Mouse (Mus musculus): ENCODE results near the gene Smarcd1.

Gene Smarcd1

DNA sequence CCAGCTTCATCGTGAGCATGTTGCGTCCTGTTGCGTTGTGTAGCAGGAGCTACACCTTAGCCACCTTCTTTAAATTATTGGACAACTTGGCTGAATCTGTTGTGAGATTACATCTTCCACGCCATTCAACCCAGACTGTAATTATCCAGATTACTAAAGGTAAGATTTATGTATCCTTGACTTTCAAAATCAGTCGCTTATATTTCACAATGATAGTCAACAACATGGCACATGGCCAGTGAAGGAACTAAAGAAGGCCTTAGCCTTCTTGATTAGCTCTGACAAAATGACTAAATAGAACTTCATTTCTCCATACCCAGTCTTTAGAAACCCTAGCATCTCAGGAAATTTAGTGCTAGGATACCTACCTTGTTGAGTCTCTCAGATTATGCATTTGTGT lies 31.3 kb downstream of the Smarcd1 start:
- DNase-seq (ENCODE audit: low read depth) = no peak

DNA sequence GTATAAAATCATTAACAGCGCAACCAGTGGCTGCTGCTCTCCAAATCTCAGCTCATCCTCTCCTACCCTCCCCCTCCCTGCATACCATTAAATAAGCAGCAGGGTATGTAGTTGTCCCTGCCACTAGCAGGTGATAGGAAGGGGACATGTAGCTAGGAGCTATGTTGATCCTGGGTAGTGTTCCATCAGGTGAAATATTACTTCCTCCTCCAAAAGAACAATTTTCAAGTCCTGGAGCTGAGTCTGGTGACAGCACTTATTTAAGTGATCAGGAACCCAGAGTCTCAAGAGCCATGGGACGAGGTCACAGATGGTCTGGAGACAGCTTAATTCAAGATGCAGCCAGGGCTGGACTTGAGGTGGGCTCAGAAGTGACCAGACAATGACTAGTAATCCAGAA lies 33.7 kb downstream of the Smarcd1 start:
- DNase-seq (ENCODE audit: low read depth) = no peak

DNA sequence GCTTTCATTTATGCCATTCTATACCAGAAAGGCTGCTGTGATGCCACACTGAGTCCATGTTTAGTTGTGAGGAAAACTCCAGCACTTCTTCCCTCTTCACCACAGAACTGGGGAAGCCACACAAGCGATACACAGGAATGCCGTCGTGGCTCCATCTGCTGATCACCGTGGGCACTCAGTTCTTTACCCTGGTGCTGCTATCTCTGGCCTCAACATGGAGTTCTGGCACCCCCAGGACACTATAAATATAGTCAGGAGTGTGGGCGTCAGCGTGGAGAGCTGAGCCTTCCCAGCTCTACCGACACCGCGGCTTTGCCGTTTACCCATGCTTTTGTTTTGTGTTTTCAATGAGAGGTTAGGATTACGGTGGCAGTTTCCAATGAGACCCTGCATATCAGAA lies 34.7 kb downstream of the Smarcd1 start:
- DNase-seq (ENCODE audit: low read depth) = no peak

DNA sequence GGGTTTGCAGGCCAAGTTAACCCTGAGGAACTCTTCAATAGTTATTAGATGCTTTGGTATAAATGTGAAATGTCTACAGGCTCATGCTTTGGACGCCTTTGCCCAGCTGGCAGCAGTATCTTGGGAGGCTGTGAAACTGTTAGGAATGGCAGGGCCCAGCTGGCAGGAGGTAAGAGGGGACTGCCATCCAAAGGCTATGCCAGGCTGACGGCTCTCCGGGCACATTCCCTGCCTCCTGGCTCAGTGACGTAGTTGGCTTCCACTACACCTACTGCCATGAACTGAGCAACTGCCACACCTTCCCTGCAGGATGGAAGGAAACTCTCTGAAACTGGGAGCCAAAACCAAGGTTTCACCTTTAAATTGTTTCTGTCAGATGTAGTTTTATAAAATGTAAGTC lies 38.3 kb downstream of the Smarcd1 start:
- no peak for DNase-seq (ENCODE audit: low read depth)

DNA sequence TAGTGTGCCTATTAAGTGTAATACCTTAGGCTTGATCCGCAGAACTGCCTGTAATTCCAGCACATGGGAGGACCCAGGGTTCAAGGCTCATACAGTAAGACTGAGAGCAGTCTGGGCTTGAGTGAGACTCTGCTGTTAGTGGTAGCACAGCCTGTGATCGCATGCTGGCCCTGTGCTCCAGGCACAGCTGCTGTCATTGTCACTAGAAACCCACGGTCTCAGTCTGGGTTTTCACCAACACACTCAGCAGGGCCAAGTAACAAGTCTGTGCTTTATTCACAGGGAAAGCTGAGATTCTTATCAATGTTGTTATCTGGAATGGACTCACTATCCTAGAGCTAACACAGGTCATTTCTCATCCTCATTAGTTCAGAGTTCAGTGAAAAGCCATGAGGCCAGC lies 52.3 kb downstream of the Smarcd1 start:
- DNase-seq (ENCODE audit: low read depth) = no peak
